Mouse (Mus musculus) hindbrain, embryonic 11.5 days (tissue): ENCODE measurements at regions not wholly inside any gene's neighbourhood (a gene's known extent, or its start where the extent isn't known, plus 50 kb on each side); places are given as distances from the start of the nearest gene placed in this dataset.

Experiments used
- ATAC-seq: fragments of 200-750 bp; cut with Nextera tagmentation; 2 replicates; pipeline ENCODE4 v1.8.0; 2017; ENCODE audit warnings: mild to moderate bottlenecking, moderate TSS enrichment, moderate library complexity; ENCODE audit not compliant: low FRiP score
- DNase-seq: peaks from one replicate; pipeline ENCODE4 v3.0.0-alpha.2; 2015; ENCODE audit warnings: low spot score
- H3K27ac ChIP-seq: fragments of 300-500 bp; sonication (generic); 2 replicates; pipeline ENCODE4 v1.5.1; 2014; ENCODE audit warnings: mild to moderate bottlenecking, low read depth, low read length
- H3K27me3 ChIP-seq: fragments of 300-500 bp; sonication (generic); 2 replicates; pipeline ENCODE4 v1.6.1; 2014; ENCODE audit warnings: mild to moderate bottlenecking, low read length, moderate library complexity, mixed read lengths; ENCODE audit not compliant: control insufficient read depth, insufficient read depth
- H3K36me3 ChIP-seq: fragments of 300-500 bp; sonication (generic); 2 replicates; pipeline ENCODE4 v1.6.1; 2014; ENCODE audit warnings: mild to moderate bottlenecking, low read length, moderate library complexity, mixed read lengths; ENCODE audit not compliant: control insufficient read depth, insufficient read depth
- H3K4me1 ChIP-seq: fragments of 300-500 bp; sonication (generic); replicated peaks from 2 replicates; pipeline ENCODE4 v1.6.1; 2014; ENCODE audit warnings: low read length, mixed read lengths; ENCODE audit not compliant: control insufficient read depth, insufficient read depth
- H3K4me2 ChIP-seq: fragments of 300-500 bp; sonication (generic); replicated peaks from 2 replicates; pipeline ENCODE4 v1.6.1; 2014; ENCODE audit warnings: mild to moderate bottlenecking, low read depth, low read length
- H3K4me3 ChIP-seq: fragments of 300-500 bp; sonication (generic); 2 replicates; pipeline ENCODE4 v1.5.1; 2014; ENCODE audit warnings: low read depth, low read length
- H3K9ac ChIP-seq: fragments of 300-500 bp; sonication (generic); 2 replicates; pipeline ENCODE4 v1.6.1; 2014; ENCODE audit warnings: low read depth, low read length
- H3K9me3 ChIP-seq: fragments of 300-500 bp; sonication (generic); 2 replicates; pipeline ENCODE4 v1.6.1; 2016; ENCODE audit warnings: low read length; ENCODE audit not compliant: control insufficient read depth
- WGBS: fragments of 180-500 bp; shearing (Covaris S2); extraction: QIAGEN DNeasy Blood & Tissue Kit; methylation state at CpG from one replicate; pipeline ENCODE4 v1.1.7; 2014; 5-methylcytosine and 5-hydroxymethylcytosine counted together

DNA sequence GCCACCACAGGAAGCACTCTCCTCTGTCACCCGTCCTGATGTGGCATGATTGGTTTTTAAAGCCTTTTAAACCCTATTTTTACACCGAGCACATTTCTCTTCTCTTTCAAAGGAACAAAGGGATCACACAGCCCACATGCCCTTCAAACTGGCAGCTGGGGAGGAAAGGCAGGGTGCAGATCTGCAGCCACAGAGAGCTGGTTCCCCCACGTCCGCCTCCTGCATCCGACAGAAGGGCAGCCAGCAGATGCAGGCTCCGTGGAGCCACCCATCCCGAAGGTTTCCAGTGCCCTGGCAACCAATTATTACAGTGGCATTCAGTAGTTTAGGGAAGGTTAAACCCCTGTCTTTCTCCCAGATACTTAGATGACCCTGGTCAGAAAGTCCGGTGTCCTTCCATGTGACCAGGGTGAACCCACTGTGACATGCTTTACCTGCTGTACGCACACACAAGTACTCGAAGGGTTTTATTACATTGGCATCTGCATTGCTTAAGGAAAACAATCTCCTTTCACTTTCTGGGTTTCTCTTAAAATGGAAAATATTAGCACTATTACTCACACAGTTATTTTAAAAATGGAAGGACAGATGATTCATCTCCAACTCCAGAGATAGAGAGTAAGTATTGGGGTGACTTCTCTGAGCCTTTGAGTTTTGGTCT lies 156.7 kb upstream of the Ubl3 start:
- no peaks in the 10 kb centered on the region; the same call in 1 of the 2 replicates for H3K4me1 ChIP-seq
- H3K4me2 ChIP-seq, result no peak overlapping the region
- H3K27ac ChIP-seq, result no peak overlapping the region
- no peak overlapping the region for H3K9ac ChIP-seq
- H3K27me3 ChIP-seq, result no peaks in the 10 kb centered on the region
- ATAC-seq (no peak), DNase-seq (no peak)
- H3K4me3 ChIP-seq, result no peak overlapping the region
- H3K9me3 ChIP-seq, result no peaks in the 10 kb centered on the region
- no peaks in the 10 kb centered on the region for H3K36me3 ChIP-seq
- 38% methylated on average over 10 of the region's 10 CpGs for WGBS

GRCm38 (mm10) chr5:148708014-148708741 lies 155.6 kb upstream of the Ubl3 start:
- Histone ChIP-seq H3K27ac (0 out of 2 replicates have a peak overlapping the region, but pooled peaks have one; percentile 42), H3K9ac (no peak overlapping the region), H3K4me3 (no peak overlapping the region), H3K4me2 (no peak overlapping the region), H3K27me3 (no peaks in the 10 kb centered on the region), H3K36me3 (no peaks in the 10 kb centered on the region), H3K9me3 (no peaks in the 10 kb centered on the region), H3K4me1 (no peaks in the 10 kb centered on the region; the same call in 1 of the 2 replicates)
- WGBS, result 30% methylated on average over 11 of the region's 11 CpGs
- peak; percentile 32 for DNase-seq
- 0 out of 2 replicates have a peak, but pooled peaks have one; percentile 49 for ATAC-seq

DNA sequence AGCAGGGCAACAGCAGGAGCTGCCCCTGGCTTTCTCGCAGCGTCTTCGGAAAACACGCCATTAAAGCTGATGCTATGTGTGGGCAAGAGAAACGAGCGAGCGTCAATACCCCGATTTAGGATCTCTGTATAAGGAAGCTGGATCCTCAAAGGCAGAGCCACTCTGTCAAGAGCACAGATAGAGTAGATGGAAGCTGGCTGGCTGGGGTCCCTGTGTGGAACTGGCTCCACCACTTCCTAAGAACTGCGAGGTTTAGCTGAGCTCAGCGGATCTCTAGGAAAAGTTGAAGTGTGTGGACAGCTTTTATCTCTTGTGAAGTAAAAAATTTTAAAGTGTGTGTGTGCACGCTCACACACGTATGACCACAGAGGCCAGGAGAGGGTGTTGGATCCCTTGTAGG lies 154.7 kb upstream of the Ubl3 start:
- H3K27me3 ChIP-seq, result no peaks in the 10 kb centered on the region
- no peak overlapping the region for H3K9ac ChIP-seq
- ATAC-seq (no peak), DNase-seq (no peak)
- H3K9me3 ChIP-seq, result no peaks in the 10 kb centered on the region
- H3K4me1 ChIP-seq, result no peaks in the 10 kb centered on the region; the same call in 1 of the 2 replicates
- no peak overlapping the region for H3K27ac ChIP-seq
- H3K4me2 ChIP-seq, result no peak overlapping the region
- 90% methylated on average over 12 of the region's 12 CpGs for WGBS
- no peak overlapping the region for H3K4me3 ChIP-seq
- H3K36me3 ChIP-seq, result no peaks in the 10 kb centered on the region

DNA sequence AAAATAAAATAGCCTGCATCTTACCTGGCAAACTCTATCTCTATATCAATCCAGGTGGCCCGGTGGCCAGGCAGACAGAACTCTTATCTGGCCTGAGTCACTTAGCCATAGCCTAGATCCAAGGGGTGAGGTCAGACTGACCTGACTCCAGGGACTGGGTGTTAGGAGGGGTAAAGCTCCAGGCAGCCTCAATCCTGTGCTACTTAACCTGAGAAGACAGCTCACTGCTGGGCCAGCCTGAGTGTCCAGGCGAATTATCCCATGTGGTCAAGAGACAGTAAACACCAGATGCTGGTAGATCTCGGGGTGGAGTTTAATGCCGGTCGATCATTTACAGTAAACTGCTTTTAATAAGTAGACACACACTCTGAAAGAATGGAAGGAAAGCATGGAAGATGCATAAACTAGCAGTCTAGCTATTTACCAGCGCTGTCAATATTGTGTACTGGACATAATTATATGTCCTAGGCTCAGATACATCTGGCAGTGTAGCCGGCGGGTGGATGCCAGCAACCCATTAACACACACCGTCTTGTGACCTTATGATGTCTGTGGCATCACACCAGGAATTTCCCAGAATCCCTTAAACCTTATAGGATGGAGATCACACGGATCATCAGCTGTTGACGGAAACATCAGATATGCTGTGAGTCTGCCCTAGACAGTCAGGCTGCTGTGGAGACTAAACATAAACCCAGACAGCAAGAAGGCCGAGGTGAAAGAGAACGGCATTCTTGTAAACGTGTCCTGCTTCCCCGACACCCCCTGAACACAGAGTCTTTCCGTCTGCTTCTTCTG lies 153.9 kb upstream of the Ubl3 start:
- Histone ChIP-seq H3K9ac (no peak overlapping the region), H3K27ac (no peak overlapping the region), H3K4me3 (no peak overlapping the region), H3K27me3 (no peaks in the 10 kb centered on the region), H3K36me3 (no peaks in the 10 kb centered on the region), H3K9me3 (no peaks in the 10 kb centered on the region), H3K4me1 (no peaks in the 10 kb centered on the region; the same call in 1 of the 2 replicates), H3K4me2 (no peak overlapping the region)
- no peak for ATAC-seq
- no peak for DNase-seq
- 87% methylated on average over 16 of the region's 16 CpGs for WGBS

GRCm38 (mm10) chr5:148704769-148705168 lies 152.2 kb upstream of the Ubl3 start:
- DNase-seq (no peak), ATAC-seq (no peak)
- H3K4me1 ChIP-seq, result no peaks in the 10 kb centered on the region; the same call in 1 of the 2 replicates
- H3K27me3 ChIP-seq, result no peaks in the 10 kb centered on the region
- H3K9ac ChIP-seq, result no peak overlapping the region
- H3K4me2 ChIP-seq, result no peak overlapping the region
- no peak overlapping the region for H3K27ac ChIP-seq
- no peaks in the 10 kb centered on the region for H3K9me3 ChIP-seq
- H3K4me3 ChIP-seq, result no peak overlapping the region
- H3K36me3 ChIP-seq, result no peaks in the 10 kb centered on the region
- WGBS, result 72% methylated on average over 5 of the region's 5 CpGs

DNA sequence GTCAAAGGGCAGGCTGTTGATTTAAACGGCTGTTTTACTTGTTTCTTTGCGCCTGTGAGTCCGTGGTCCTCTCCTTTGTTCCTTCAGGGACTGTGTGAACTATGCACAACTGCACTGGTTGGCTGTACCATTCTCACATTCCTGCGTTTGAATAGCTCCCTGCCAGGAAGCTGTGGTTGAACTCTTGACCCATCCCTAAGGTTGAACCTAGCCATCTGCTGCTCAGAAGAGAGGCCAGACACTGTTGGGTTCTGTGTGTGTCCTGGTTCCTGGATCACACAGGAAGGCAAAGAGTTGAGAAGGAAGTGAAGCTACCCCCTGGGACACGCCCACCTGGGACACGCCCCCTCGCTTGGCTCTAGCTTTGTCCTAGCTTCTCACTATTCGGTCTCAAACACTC lies 149.3 kb upstream of the Ubl3 start:
- ATAC-seq (no peak; the same call in 1 of the 2 replicates), DNase-seq (peak; percentile 35)
- Histone ChIP-seq H3K36me3 (no peaks in the 10 kb centered on the region), H3K4me3 (no peak overlapping the region), H3K9ac (no peak overlapping the region), H3K9me3 (no peaks in the 10 kb centered on the region), H3K4me2 (no peak overlapping the region), H3K27ac (no peak overlapping the region), H3K27me3 (no peaks in the 10 kb centered on the region), H3K4me1 (no peaks in the 10 kb centered on the region; the same call in 1 of the 2 replicates)
- 14% methylated on average over 8 of the region's 8 CpGs for WGBS

DNA sequence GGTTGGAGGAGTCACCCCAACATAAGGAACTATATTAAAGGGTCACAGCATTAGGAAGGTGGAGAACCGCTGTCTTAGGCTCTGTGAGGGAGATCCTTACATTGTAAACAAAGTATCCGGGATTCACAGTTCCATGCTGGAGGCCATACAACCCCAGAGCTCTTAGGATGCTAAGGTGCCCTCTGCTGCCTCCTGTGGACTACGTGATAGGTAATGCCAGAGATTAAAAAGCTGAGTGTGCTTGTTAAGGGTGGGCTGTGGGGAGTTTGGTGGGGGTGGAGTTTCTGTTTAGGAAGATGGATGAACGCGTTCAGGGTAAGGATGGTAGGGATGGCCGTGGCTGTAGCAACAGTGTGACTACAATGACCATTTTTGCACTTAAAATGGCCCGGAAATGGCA lies 148.4 kb upstream of the Ubl3 start:
- Histone ChIP-seq H3K27ac (no peak overlapping the region), H3K4me2 (no peak overlapping the region), H3K4me1 (no peaks in the 10 kb centered on the region; the same call in 1 of the 2 replicates), H3K27me3 (no peaks in the 10 kb centered on the region), H3K4me3 (no peak overlapping the region), H3K9me3 (no peaks in the 10 kb centered on the region), H3K36me3 (no peaks in the 10 kb centered on the region), H3K9ac (no peak overlapping the region)
- 74% methylated on average over 7 of the region's 7 CpGs for WGBS
- DNase-seq, result no peak
- ATAC-seq, result no peak

DNA sequence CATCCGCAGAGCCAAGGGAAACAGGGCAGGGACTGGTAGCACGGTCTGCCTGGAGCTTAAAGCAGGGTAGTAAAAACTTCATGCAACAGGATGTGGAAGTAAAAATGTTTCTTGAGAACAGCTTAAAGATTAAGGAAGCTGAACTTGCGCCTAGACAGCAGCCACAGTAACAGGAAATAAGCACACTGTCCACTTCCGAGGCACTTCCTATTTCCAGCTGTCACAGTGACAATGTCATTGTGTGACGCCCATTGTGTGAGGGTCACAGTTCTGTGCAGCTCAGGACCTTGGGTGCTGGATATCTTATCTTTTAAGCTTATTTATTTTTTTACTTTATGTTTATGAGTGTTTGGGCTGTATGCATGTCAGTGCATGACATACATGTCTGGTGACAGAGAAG lies 147.7 kb upstream of the Ubl3 start:
- Histone ChIP-seq H3K4me1 (no peaks in the 10 kb centered on the region; the same call in 1 of the 2 replicates), H3K9me3 (no peaks in the 10 kb centered on the region), H3K4me3 (no peak overlapping the region), H3K27ac (no peak overlapping the region), H3K4me2 (no peak overlapping the region), H3K36me3 (no peaks in the 10 kb centered on the region), H3K9ac (no peak overlapping the region), H3K27me3 (no peaks in the 10 kb centered on the region)
- no peak for ATAC-seq
- WGBS, result 85% methylated on average over 5 of the region's 5 CpGs
- DNase-seq, result no peak
